Mouse (Mus musculus) brain, embryonic 18.5 days (tissue): Measurements from ENCODE around the gene Micu1.
"Not testable (repeated sequence)": the region's sequence is repeated elsewhere in the genome, so short reads cannot be mapped to it uniquely, and the experiment has no call there.

Source experiments
- DNase-seq: peaks from one replicate; pipeline ENCODE4 v3.0.0-alpha.2; 2012; ENCODE audit warnings: low read depth, low spot score

The Micu1 gene

DNA sequence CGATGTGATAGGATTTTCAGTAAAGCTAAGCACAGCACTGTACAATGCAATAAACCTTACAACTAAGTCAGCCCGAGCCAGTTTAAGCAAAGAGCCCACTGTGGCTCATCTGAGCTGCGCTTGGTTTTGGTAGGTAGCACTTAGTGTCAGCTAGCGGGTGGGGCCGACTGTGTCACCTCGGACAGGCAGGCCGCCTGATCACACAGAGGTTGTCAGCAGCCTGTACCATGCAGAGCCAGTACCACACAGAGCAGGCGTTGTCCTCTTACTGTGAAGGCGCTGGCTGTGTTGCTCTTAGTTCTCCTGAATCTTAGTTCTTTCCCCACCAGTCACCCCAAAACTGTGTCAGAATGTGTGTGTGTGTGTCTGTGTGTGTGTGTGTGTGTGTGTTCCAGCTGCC is 146.7 kb downstream of the Micu1 start:
- DNase-seq, result no peak

DNA sequence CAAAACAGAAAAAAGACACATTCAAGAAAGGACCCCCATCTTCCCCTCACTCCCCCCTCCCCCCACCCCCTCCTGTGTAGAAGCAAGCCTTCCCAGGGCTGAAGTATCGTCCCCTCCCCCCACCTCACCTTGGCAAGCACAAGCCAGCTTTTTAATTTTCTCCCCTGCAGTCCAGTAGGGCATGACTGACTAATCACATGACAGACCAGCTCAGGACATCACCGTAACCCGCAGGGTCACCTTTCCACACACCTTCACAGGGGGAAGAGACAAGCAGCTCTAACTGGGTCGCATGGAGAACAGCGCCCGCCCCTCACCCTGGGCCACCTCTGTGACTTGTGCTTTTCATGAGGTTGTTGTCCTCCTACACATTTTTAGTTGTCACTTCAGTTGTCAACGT is 147.1 kb downstream of the Micu1 start:
- no peak for DNase-seq

DNA sequence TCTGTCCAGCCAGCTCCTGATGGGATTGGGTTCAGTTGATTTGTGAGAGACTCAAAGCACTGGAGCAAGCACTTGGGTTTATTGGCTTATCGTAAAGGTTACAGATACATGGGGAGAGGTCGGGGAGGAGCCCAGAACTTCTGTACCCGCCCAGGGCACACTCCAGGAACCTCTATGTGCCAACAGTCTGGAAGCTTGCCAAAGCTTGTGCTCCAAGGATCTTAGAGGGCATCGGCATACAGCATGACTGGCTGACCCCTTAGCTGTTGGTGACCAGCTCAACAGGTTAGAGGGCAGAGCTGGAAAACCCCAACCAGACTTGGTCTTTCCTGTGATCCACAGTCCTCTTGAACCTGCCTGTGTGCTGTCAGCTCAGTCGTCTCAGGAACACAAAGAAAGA is 154.9 kb downstream of the Micu1 start:
- no peak for DNase-seq

GRCm38 (mm10) chr10:59860684-59861083 is 158.4 kb downstream of the Micu1 start:
- DNase-seq, result no peak

GRCm38 (mm10) chr10:59861201-59861600 is 158.9 kb downstream of the Micu1 start:
- DNase-seq, result no peak

DNA sequence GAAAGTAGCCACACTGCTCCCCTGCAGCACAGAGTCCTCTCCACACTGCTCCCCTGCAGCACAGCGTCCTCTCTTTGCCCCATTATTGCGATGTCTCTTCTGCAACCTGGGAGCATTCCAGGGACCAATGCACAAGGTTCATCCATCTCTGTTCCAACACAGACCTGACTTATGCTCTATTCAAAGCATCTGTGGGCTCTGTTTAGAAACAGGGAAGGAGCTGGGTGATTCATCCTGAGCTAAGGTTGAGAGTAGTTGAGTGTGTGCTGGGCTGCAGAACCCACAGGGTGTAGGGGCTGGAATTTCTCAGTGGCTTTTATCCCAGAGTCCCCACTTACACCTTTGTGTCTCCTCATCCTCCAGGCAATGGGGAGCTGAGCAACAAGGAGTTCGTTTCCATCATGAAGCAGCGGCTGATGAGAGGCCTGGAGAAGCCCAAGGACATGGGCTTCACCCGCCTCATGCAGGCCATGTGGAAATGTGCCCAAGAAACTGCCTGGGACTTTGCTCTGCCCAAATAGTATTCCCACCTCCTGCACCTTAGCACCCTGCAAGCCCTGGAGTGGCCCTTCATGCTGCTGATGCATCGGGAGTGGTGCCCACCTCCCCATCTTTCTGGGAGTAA is 160.7 kb downstream of the Micu1 start:
- DNase-seq, result no peak

- no peak for DNase-seq
Measured at GRCm38 (mm10) chr10:59863620-59864019, 161.3 kb downstream of the Micu1 start.

DNA sequence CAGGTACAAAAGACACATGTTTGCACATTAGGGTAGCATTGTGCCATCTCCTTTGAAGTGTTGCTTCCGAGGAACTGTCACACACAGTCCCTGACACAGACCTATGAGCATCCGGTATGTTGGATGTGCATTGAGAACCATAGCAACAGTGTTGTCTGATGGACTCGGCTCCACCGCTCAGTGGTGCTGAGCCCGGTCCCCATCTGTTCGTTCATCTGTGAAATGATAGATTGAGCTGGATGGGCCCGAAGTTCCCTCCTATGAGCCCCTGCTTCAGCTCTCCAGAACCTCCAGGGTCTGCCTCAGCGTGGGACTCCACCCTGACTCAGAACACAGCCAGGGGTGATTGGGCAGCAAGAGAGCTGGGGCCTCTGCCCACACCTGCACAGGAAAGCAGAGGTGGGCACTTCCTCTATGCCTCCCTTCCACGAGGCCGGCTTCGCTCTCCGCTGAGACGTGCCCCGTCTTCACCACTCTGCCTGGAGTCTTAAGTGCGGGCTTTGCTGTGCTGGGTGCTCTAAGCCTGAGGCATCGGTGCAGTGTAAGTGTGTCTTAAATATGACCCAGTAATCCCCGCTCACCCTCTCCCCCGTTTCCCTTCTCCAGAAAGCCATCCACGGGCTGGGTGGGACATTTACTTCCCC is 162.1 kb downstream of the Micu1 start:
- no peak for DNase-seq

DNA sequence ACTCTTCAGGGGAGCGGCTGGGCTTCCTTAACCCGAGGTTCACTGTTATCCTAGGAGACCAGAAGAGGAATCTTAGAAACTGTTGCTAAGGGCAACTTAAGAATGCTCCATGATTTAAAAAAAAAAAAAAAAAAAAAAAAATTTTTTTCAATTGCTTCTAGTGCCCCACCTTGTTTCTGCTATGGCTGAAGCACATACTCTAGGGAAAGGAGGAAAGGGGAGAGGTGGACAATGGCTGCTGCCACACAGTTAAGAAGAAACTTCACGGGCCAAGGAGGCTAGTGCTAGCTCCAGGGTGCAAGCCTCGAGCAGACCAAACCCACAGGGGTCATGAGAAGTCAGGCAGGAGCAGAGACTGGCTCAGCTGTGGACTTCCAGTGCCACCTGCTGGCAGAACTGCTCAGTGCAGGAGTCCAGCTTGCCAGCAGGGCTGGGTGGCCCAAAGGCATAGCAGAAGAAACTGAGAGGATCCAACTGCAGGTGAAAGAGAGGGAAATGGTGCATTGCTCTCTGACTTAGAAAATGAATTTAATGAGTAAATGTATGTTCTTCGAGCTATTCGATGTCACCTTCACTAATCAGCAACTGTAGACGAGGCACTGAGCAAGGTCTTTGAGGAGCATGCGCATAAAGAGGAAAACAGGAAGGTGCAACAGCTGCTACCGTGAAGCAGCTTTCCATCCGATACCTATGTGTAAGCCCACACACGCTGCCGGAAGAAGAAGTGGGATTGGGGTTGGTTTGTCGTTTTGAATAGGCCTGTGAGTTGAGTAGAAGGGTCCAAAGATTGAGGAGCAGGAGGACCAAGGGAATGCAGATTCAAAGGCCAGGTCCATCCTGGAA is 162.8 kb downstream of the Micu1 start:
- DNase-seq, result peak; percentile 58

- no peak for DNase-seq
Measured at GRCm38 (mm10) chr10:59868266-59868665, 166.0 kb downstream of the Micu1 start.

DNA sequence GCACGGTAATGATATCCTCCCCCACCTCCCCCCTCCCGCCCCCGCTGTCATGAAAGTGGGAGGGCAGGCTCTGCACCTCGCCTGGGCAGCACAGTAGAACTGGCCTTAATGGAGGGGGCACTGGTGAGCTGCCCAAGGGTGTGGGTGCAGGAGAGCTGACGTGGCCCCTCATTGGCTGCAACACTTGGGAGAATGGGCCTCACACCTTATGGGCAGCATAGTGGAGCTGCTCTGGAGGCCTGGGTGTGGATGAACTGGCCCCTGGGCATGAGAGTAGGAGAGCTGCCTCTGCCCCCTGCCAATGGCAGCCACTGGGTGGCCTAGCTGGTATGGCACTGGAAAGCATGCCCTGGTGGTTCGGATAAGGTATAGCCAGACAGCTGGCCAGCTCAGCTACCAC is 167.8 kb downstream of the Micu1 start:
- DNase-seq, result no peak

DNA sequence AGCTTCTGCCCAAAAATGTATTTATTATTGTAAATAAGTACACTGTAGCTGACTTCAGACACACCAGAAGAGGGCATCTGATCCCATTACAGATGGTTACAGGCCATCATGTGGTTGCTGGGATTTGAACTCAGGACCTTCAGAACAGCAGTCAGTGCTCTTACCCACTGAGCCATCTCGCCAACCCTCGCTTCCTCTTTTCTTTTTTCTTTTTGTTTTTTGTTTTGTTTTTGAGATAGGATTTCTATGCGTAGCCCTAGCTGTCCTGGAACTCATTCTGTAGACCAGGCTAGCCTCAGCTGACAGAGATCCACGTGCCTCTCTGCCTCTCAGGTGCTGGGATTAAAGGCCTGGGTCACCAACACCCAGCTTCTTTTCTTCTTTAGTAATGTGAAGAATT is 170.4 kb downstream of the Micu1 start:
- not testable (repeated sequence) for DNase-seq

DNA sequence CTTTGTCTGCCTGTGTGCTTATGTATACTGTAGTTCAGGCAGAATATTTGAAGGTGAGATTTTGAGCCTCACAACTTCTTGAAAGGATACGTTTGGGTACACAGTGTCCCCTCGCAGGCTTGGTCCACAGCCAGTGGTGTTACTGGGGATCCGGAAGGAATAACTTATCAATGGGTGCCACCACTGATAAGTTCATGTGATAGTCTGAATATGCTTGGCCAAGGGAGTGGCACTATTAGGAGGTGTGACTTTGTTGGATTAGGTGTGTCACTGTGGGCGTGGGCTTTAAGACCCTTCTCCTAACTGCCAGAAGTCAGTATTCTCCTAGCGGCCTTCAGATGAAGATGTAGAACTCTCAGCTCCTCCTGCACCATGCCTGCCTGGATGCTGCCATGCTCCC is 170.9 kb downstream of the Micu1 start:
- no peak for DNase-seq

DNA sequence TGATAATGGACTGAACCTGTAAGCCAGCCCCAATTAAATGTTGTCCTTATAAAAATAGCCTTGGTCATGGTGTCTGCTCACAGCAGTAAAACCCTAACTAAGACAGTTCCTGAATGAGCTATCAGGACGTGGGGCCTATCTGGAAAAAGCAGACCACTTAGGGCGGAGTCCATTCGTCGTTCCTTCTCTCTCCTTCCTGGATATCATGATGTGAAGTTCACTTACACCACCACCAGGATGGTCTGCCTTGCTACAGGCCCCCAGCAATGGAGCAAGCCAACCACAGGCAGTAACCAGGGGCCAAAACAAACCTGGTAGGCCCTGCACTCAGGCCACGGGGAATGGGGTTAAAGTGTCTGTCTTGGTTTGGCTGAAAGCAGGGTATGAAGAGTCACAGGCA is 171.3 kb downstream of the Micu1 start:
- DNase-seq, result no peak

DNA sequence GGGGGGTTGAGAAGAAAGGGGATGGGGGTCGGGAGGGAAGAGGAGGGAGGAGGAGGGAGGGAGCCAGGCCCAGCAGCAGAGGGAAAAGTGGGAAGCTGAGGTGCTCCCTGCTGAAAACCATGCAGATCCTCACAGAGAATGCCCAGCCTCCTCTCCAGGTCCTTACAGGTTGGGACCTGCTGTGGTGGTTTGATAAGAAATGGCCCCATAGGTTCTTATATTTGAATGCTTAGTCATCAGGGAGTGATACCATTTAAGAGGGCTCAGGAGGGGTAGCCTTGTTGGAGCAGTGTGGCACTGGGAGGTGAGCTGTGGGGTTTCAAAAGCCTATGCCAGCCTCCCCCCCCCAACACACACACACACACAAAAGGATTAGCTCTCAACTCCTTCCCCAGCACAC is 173.1 kb downstream of the Micu1 start:
- DNase-seq, result no peak

- not testable (repeated sequence) for DNase-seq
Measured at GRCm38 (mm10) chr10:59876698-59877097, 174.4 kb downstream of the Micu1 start.

DNA sequence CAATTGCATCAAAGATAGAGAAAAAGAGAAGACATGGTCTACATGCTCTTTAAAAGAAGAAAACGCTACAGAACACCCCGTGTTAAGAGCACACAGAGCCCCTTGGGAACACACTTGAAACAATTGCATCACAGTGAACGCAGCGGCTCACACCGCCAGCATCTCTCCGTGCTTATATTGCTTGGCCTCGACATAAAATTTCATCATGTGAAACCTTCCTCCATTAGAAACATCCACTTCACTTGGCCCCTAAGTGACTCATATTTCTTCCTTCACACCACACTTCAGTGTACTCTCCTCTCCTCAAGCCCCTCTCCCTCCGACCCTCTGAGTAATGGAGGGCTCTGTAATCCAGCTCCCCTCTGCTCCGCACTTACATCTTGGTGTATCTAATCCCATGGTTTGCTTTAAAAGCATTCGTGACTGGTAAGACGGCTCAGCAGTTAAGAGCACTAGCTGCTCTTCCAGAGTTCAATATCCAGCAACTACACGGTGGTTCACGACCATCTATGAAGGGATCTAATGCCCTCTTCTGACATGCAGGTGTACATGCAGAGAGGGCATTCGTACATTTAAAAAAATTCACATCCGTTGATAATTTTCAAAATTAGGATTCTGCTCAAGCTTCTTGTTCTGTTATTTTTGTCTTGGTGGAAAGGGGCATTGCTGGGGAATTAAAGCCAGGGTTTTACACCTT is 175.3 kb downstream of the Micu1 start:
- no peak for DNase-seq

DNA sequence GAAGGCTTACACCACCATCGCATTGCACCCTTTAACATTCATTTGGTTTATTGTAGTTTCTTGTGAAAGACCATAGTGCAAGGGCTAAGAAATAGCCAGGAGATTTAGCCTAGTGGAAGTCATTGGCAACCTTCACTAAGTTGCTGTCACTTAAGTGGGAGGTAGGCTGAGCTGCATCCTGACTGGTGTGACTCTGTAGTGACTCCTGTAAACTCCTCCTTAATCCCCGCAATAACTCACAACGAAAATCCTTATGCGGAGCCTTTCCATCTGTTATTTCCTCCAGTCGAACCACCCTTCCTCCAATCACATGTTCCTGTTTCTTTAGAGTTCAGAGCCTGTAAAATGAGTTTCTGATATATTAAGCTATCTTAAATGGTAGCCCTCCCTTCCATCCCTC is 176.5 kb downstream of the Micu1 start:
- DNase-seq, result no peak

GRCm38 (mm10) chr10:59879255-59880028 is 177.2 kb downstream of the Micu1 start, which contains the start of gene Dnajb12:
TSS of gene Dnajb12 (plus strand) at chr10:59879556.
- peak; percentile 90 for DNase-seq

GRCm38 (mm10) chr10:59880029-59880386 is 177.7 kb downstream of the Micu1 start:
- DNase-seq, result no peak

GRCm38 (mm10) chr10:59880837-59881236 is 178.6 kb downstream of the Micu1 start:
- DNase-seq, result no peak
